Comparison of ENCODE assay signal across 8 mouse cellular contexts in genomic region chr5:143328690-143329495, GRCm38 (mm10). TPM values are rescaled to one million over a fixed set of nuclear protein-coding genes. Genes with fewer than 3 reads are reported as not detected.
DNase-seq lines count a peak whose midpoint lies in the region; ATAC-seq lines count a peak whose summit lies in the region.

Zdhhc4 (minus strand) TSS chr5:143329256.

- WGBS in hindbrain, embryonic 16.5 days: under 1% methylated on average over 56 of the region's 57 CpGs
- whole genome bisulfite sequencing in macrophage (ENCODE audit: missing documents): under 1% methylated on average over 57 of the region's 57 CpGs

- peak; percentile 62 for DNase-seq in WW6 (ENCODE audit: low read depth, low spot score)
- peak; percentile 93 for DNase-seq in cerebellum, postnatal 4 days (ENCODE audit: low spot score in 2 of 2)
- peak; percentile 90 for DNase-seq in gastrocnemius, adult 18-20 months (ENCODE audit: low spot score)
- peak; percentile 95 to 98 for DNase-seq in left cerebral cortex, adult 18-20 months (ENCODE audit: low spot score in 2 of 2)
- peak; percentile 94 for DNase-seq in right cerebral cortex, adult 18-20 months
- DNase-seq in urinary bladder, postnatal 10 days (ENCODE audit: low spot score): peak; percentile 76

- peak within 1 kb of the TSS; percentile 83 for H3K9ac ChIP-seq in hindbrain, embryonic 16.5 days (ENCODE audit: low read depth, low read length)

- H3K79me2 ChIP-seq in macrophage (ENCODE audit: inconsistent target): peaks cover 20% of the 10 kb centered on the region

- H3K9me3 ChIP-seq in hindbrain, embryonic 16.5 days (ENCODE audit: control insufficient read depth, low read length): no peaks in the 10 kb centered on the region

- ATAC-seq in hindbrain, embryonic 16.5 days: peak; percentile 78

- peak within 1 kb of the TSS; percentile 98 for H3K4me2 ChIP-seq in hindbrain, embryonic 16.5 days (ENCODE audit: low read length)

- H3K36me3 ChIP-seq in hindbrain, embryonic 16.5 days (ENCODE audit: control insufficient read depth, insufficient read depth, low read length): peaks cover 13% of the 10 kb centered on the region
- peaks cover 26% of the 10 kb centered on the region; the same call in 1 of the 2 replicates for H3K36me3 ChIP-seq in macrophage (ENCODE audit: inconsistent target)

- H3K4me1 ChIP-seq in hindbrain, embryonic 16.5 days (ENCODE audit: control insufficient read depth, insufficient read depth, low read depth, low read length): peaks cover 19% of the 10 kb centered on the region

- H3K27ac ChIP-seq in hindbrain, embryonic 16.5 days (ENCODE audit: low read depth, low read length): peak within 1 kb of the TSS; percentile 82
- peak within 1 kb of the TSS; percentile 49 for H3K27ac ChIP-seq in macrophage

- H3K27me3 ChIP-seq in hindbrain, embryonic 16.5 days (replicated peaks; ENCODE audit: control insufficient read depth, insufficient read depth, low read length): no peaks in the 10 kb centered on the region

- H3K4me3 ChIP-seq in hindbrain, embryonic 16.5 days (ENCODE audit: low read length): peak within 1 kb of the TSS; percentile 82
- peak within 1 kb of the TSS; percentile 97 for H3K4me3 ChIP-seq in macrophage (ENCODE audit: inconsistent target)

RNA-seq across cellular contexts. Expression of gene Zdhhc4, which starts in this region (rescaled TPM):
- 10 to 100 TPM; 34.7 to 38.1 TPM for total RNA-seq in gastrocnemius, adult 18-20 months (2021)
- polyA plus RNA-seq in hindbrain, embryonic 16.5 days (2015; fragmentation: Nextera tagmentation; extraction: Ambion mirVana): 75.9 and 77.0 TPM in 2 replicates
- total RNA-seq in left cerebral cortex, adult 18-20 months (2021): 10 to 100 TPM; 37.1 to 41.7 TPM
- total RNA-seq in macrophage (2018; cell fraction: chromatin; rRNA removed): 10 to 100 TPM; 10.4 to 73.9 (median 47.0) TPM
- 10 to 100 TPM; 24.1 to 40.6 (median 32.3) TPM for total RNA-seq in macrophage (2018; cell fraction: cytosol; rRNA removed)
- 10 to 100 TPM in 25 of 26 experiments, 1 to 10 TPM in 1; 10.0 to 77.5 (median 45.2) TPM for total RNA-seq in macrophage (2018; cell fraction: nucleus; rRNA removed)
- polyA plus RNA-seq in macrophage (2018): 26.9 to 33.6 TPM (median 31.4 TPM) in 3 replicates

Comparison
In these comparisons a context has a peak if more than half of its experiments do, and no peak if none do; other contexts are left out.
1. Peak in every context shown above with its lines: DNase-seq, ATAC-seq, H3K4me3 ChIP-seq and H3K27ac ChIP-seq.